Mouse (Mus musculus) cerebellum, adult (tissue): ENCODE results near the gene Copa.
A peak's percentile ranks its signal among the peaks of the same experiment; 100 is the strongest.

Experiments
- ATAC-seq: cut with Nextera tagmentation; 2 replicates; pipeline ENCODE4 v1.9.2; 2017; ENCODE audit warnings: mild to moderate bottlenecking, moderate library complexity, mixed read lengths; ENCODE audit not compliant: insufficient number of reproducible peaks, low FRiP score, low TSS enrichment

Copa gene

DNA sequence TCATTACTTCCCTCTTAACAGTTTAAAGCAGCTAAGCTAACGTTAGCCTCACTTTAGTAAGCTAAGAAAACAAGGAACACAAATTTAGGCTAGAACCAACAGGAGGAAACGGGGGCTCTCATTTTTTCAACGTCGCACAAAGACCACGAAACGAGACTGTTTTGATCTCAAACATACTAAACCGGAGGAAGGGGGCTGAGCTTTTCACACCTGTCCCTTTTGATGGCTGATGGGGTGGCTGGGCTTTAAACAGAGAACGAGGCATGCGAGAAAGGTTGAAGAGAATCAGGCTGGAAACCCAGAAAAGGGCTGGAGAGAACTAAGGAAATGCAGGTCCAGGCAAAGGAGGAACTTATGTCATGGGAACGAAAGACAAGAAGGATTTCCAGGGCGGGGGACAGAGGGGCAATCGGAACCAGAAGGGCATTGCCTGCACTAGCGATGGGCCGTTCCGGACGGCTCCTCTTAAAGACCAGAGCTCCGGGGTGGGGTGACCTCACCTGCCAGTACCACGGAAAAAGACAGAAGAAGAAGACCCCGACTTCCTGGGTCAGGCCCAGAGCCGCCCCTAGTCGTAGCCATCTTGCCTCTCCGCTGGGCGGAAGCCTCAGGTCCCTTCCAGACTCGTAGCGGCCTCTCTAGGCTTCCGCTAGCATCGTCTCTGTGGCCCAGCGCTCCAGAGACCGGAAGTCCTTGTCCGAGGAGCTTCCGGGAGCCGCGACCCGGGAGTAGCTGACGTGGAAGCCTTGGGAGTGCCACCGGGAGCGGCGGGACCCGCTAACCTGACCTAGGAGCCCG lies at the start of gene Copa, which contains the start of gene Ncstn:
Gene Copa, plus strand, starts transcription at position 429 of the 798 bp plus-strand sequence.
Gene Ncstn, minus strand, starts transcription at position 695 of the 798 bp plus-strand sequence.
- ATAC-seq, result peak; percentile 99

DNA sequence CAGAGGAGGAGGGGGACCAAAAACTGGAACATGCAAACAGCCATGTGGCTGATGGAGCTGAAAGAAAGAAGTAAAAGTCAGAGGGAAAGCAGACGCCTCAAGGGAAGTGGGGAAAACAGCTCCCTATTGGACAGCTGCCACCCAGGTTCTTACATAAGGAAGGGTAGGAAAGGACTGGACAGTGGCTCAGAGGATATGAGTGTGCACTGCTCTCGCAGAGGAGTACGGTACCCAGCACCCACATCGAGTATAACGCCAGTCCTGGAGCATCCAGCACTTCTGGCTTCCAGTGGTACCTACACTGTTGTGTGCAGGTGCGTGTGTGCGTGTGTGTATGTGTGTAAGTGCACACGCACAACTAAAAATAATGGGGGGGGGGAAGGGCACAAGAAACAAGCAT lies 35.9 kb upstream of the Copa start:
- no peak for ATAC-seq

DNA sequence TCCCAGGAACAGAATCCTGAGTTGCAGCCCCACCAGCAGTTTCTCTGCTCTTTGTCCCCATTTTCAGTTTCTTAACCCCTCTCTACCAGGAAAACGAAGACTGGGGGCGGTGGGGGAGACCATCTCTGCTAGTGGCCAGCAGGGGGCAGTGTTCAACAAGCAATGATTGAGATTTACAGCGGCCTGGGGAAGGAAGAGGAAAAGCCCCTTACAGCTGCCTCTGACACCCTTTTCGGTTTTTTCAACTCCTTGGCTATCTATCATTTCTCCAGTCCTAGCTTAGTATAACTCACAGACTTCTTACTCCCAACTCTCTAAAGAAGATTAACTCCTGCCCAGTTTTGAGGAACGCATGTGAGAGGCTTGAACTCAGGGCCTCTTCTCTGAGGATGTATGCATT lies 35.4 kb upstream of the Copa start:
- 0 out of 2 replicates have a peak, but pooled peaks have one; percentile 62 for ATAC-seq

DNA sequence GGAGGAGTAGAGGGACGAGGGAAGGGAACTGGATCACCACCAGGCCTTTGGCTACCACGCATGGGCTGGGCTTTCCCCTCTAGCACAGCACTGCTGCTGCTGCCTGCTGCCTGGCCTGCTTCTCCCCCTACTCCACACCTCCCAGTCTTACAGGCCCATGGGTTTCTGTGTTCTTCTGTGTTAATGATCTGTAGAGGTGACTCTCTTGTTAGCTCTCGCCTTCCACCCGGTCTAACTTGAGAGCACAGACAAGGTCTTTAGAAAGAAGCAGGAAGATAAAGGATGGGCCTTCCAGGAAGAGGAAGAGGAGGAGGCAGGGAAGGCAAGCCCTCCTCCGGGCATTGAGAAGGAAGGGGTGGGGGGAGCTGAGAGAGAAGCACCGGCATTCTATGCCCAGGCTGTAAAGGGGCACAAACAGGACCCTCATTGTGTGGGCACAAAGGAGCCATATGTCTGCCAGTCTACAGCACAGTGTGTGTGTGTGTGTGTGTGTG lies 34.0 kb upstream of the Copa start:
- no peak for ATAC-seq

DNA sequence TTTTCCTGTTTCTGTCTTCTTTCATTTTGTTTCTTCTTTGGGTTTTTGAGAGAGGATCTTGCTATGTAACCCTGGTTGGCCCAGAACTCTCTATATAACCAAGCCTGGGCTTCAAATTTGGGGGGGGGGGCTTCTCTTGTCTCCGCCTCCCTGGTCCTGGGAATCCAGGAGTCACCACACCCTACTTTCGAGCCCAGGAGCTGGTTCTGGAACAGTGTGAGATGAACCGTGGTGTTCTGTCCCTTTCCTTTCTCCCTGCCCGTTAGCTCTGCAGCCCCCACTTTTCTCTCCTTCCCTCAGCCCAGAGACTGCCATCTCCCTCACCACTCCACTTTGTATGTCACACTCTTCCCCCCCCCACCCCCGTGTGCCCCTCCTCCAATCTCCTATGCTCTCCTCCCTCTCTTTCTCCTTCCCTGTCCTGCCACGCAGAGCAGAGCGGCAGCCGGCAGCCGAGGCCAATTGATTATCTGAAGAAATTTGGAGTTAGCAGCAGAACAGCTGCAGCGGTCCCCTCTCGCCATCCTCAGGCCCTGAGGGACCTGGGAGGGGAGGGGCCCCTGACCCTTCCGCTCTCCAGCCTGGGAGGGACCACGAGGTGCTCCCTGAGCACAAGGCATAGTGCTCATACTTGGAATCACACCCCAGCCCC lies 33.1 kb upstream of the Copa start:
- no peak for ATAC-seq

GRCm38 (mm10) chr1:172052766-172053279 lies 29.5 kb upstream of the Copa start:
- ATAC-seq, result no peak

GRCm38 (mm10) chr1:172053541-172054440 lies 28.5 kb upstream of the Copa start:
- peak; percentile 47; the same call in 1 of the 2 replicates for ATAC-seq

- ATAC-seq, result no peak
These were observed 26.1 kb upstream of the Copa start for GRCm38 (mm10) chr1:172056251-172056650.

DNA sequence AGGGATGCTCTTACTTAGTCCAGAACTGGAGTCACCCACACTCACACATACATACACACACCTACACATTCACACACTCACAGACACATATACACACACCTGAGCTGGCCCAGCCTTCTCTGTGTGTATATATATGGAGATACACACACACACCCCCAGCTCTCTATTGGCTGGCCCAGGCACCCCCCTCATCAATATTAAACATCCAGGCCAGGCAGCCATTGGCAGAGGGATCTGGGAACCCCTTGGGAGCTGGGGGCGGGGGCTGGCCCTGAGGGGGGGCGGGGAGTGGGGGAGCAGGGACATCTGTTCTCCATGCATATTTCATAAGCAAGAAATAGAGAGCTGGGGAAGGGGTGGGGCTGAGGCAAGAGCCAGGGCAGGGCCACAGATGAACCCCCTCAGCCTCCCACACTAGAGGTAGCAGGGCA lies 24.8 kb upstream of the Copa start, which contains the start of gene Nhlh1:
Gene Nhlh1, minus strand, starts transcription at position 83 of the 431 bp plus-strand sequence.
- no peak for ATAC-seq

DNA sequence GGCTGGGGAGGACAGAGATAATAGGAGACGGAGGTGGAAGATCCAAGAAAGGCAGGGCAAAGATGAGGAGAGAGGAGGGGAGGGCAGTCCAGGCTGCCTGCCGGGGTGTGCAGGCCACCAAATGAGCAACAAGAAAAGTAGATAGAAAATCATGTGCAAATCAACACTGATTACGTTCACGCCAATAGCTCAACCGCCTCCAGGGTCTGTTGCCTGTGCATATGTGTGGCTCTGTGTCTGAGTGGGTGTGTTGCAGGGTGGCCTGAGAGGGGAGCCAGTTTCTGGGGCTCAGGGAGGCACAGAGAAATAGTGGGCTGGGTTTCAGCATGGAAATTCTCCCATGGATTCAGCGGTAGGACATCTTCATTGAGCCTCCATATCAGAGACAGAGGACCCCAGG lies 24.0 kb upstream of the Copa start:
- ATAC-seq, result no peak

- ATAC-seq, result no peak
These were observed 23.5 kb upstream of the Copa start for GRCm38 (mm10) chr1:172058874-172059273.

- ATAC-seq, result no peak
These were observed 21.7 kb upstream of the Copa start for GRCm38 (mm10) chr1:172060659-172061058.

DNA sequence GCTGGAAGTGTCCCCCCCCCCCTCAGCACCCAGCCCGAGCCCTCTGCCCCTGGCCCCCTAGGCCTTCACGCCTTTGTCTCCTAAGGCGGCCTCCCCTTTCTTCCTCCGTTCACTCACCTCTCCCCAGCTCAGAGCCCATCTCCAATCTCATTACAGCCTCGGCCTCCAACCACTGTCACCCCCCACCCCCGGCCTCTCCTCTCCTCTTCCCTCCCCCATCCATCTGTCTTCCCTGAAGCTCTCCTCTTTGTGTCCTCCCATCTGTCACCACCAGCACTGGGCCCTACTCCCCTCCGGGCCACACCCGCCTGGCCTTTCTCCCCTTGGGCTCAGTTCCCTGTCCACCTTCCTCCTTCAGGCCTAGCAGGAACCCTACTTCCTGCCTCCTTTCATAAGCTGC lies 21.1 kb upstream of the Copa start:
- no peak for ATAC-seq

DNA sequence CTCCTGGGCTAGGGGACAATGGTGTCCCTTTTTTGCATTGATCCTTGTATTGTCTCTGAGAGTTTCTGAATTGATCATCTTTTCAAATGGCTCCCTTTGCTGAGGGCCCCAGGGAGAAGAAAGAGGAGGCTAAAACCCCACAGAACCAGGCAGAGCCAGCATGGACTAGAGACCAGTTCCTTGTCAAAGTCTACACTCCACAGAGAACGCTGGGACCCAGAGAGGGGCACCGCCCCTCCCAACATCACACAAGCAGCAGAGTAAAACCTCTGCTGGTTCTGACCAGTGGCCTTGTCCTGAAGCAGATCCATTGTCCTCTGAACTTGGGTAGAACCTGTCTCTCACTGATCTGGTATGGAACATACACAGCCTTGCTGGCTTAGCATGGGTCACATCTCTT lies 20.2 kb upstream of the Copa start:
- no peak for ATAC-seq

- ATAC-seq, result no peak
These were observed 18.9 kb upstream of the Copa start for GRCm38 (mm10) chr1:172063291-172064023.

- no peak for ATAC-seq
These were observed 17.7 kb upstream of the Copa start for GRCm38 (mm10) chr1:172064613-172065141.

DNA sequence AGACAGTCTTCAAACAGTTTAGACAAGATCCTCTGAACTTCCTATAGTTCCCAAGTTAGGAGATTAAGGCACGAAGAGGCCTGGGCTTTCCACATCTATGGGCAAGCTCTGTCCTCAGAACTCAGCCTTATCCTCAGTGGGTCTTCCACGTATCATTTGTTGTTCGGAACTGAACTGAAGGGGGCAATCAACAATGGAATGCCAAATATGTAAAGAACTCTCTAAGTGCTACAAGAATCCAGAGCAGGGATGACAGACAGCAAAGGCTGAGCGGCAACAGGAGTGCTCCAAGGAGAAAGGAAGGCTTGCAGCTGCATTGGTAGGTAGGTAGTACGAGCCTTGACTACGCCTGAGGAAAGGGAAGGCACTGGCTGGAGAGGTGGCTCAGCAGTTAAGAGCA lies 12.1 kb upstream of the Copa start:
- no peak for ATAC-seq

DNA sequence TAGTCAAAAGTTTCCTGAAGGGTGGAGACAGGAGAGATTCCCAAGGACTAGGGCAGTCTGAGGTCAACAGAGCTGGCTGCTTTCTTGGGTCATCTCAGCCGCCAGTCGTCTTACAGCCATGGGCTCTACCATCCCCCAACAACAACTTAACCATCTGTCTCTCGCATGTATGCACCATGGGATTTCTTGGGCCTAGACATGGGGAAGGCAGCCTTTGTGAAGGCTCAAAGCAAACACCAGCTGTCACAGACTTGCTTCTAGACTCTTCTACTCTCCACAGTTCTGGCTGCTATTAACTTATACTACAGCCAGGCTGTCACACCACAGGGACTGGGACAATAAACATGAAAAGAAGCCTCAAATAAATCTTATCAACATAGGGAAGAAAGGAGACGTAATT lies 10.8 kb upstream of the Copa start:
- no peak for ATAC-seq

DNA sequence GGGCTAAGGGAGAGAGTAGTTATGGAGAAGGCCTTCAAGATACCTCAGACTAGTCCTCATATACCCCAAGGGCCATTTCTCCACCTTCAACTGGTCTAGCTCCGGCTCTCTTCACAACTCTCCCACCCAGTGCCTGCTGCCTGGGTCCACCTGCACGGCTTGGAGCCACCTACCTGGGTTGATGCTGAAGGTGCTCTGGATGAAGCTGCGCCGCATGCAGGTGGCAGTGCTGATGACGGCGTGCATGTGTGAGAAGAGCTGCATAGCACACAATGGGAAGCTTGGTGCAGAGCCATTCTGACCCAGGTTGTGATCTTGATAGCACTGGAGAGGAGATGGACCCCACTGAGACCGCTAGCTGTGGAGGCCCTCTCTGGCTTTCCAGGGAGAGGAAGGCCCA lies 9.7 kb upstream of the Copa start:
- no peak for ATAC-seq
